Mouse (Mus musculus): Measurements from ENCODE around the gene Gm3250. TPM values are rescaled to one million over a fixed set of nuclear protein-coding genes. Genes with fewer than 3 reads are reported as not detected.

Gm3250 gene
- not detected for polyA plus RNA-seq (2014; fragmentation: Illumina TruSeq; extraction: RNeasy Lipid Tissue Mini Kit (QIAGEN cat#74804); ENCODE audit: low read depth, low replicate concordance)

GRCm38 (mm10) chr10:77782442-77782841, at the start of gene Gm3250:
TSS of gene Gm3250 (minus strand) at chr10:77782542.

GRCm38 (mm10) chr10:77826951-77827350, 44.6 kb upstream of the Gm3250 start, which contains the start of gene Krtap10-4:
TSS of gene Krtap10-4 (minus strand) at chr10:77827095.

GRCm38 (mm10) chr10:77814382-77814781, 32.0 kb upstream of the Gm3250 start, which contains the start of gene Gm2696:
TSS of gene Gm2696 (plus strand) at chr10:77814682.

GRCm38 (mm10) chr10:77811743-77812142, 29.4 kb upstream of the Gm3250 start, which contains the start of gene Gm9507:
TSS of gene Gm9507 (minus strand) at chr10:77811843.

GRCm38 (mm10) chr10:77798921-77799508, 16.7 kb upstream of the Gm3250 start, which contains the start of gene Gm19668:
TSS of gene Gm19668 (minus strand) at chr10:77799133.

GRCm38 (mm10) chr10:77794976-77795375, 12.6 kb upstream of the Gm3250 start, which contains the start of gene Gm9639:
TSS of gene Gm9639 (minus strand) at chr10:77795076.

GRCm38 (mm10) chr10:77787876-77788275, 5.5 kb upstream of the Gm3250 start, which contains the start of gene Gm7137:
TSS of gene Gm7137 (minus strand) at chr10:77788200.

GRCm38 (mm10) chr10:77776844-77777243, 5.5 kb downstream of the Gm3250 start, which contains the start of gene Gm7138:
TSS of gene Gm7138 (minus strand) at chr10:77776944.

GRCm38 (mm10) chr10:77771225-77771624, 11.1 kb downstream of the Gm3250 start, which contains the start of gene Gm3238:
TSS of gene Gm3238 (minus strand) at chr10:77771325.

GRCm38 (mm10) chr10:77759582-77759981, 22.8 kb downstream of the Gm3250 start, which contains the start of gene Gm3233:
TSS of gene Gm3233 (minus strand) at chr10:77759682.

GRCm38 (mm10) chr10:77751254-77751653, 31.1 kb downstream of the Gm3250 start, which contains the start of gene Gm9736:
TSS of gene Gm9736 (minus strand) at chr10:77751354.

GRCm38 (mm10) chr10:77741924-77742688, 40.2 kb downstream of the Gm3250 start, which contains the start of gene Gm18596:
TSS of gene Gm18596 (minus strand) at chr10:77742638.

Other genes starting within 250 kb of the Gm3250 start
- 53.7 TPM for gene Pttg1ip, start 200.8 kb downstream of the Gm3250 start, polyA plus RNA-seq (2014; fragmentation: Illumina TruSeq; extraction: RNeasy Lipid Tissue Mini Kit (QIAGEN cat#74804); ENCODE audit: low read depth, low replicate concordance)
- gene Sumo3, start 176.4 kb downstream of the Gm3250 start, polyA plus RNA-seq (2014; fragmentation: Illumina TruSeq; extraction: RNeasy Lipid Tissue Mini Kit (QIAGEN cat#74804); ENCODE audit: low read depth, low replicate concordance), result 32.2 TPM
- gene Gm49325, start 176.3 kb downstream of the Gm3250 start, polyA plus RNA-seq (2014; fragmentation: Illumina TruSeq; extraction: RNeasy Lipid Tissue Mini Kit (QIAGEN cat#74804); ENCODE audit: low read depth, low replicate concordance), result 10.3 TPM
- 19.1 TPM for gene Ube2g2, start 160.3 kb downstream of the Gm3250 start, polyA plus RNA-seq (2014; fragmentation: Illumina TruSeq; extraction: RNeasy Lipid Tissue Mini Kit (QIAGEN cat#74804); ENCODE audit: low read depth, low replicate concordance)
- gene Tspear, start 96.0 kb downstream of the Gm3250 start, polyA plus RNA-seq (2014; fragmentation: Illumina TruSeq; extraction: RNeasy Lipid Tissue Mini Kit (QIAGEN cat#74804); ENCODE audit: low read depth, low replicate concordance), result not detected
- not detected for gene Gm19402, start 91.8 kb downstream of the Gm3250 start, polyA plus RNA-seq (2014; fragmentation: Illumina TruSeq; extraction: RNeasy Lipid Tissue Mini Kit (QIAGEN cat#74804); ENCODE audit: low read depth, low replicate concordance)
- gene Gm9508, start 85.3 kb downstream of the Gm3250 start, polyA plus RNA-seq (2014; fragmentation: Illumina TruSeq; extraction: RNeasy Lipid Tissue Mini Kit (QIAGEN cat#74804); ENCODE audit: low read depth, low replicate concordance), result not detected
- not detected for gene Gm10272, start 75.9 kb downstream of the Gm3250 start, polyA plus RNA-seq (2014; fragmentation: Illumina TruSeq; extraction: RNeasy Lipid Tissue Mini Kit (QIAGEN cat#74804); ENCODE audit: low read depth, low replicate concordance)
- not detected for gene Gm10024, start 71.1 kb downstream of the Gm3250 start, polyA plus RNA-seq (2014; fragmentation: Illumina TruSeq; extraction: RNeasy Lipid Tissue Mini Kit (QIAGEN cat#74804); ENCODE audit: low read depth, low replicate concordance)
- gene Gm10142, start 66.7 kb downstream of the Gm3250 start, polyA plus RNA-seq (2014; fragmentation: Illumina TruSeq; extraction: RNeasy Lipid Tissue Mini Kit (QIAGEN cat#74804); ENCODE audit: low read depth, low replicate concordance), result not detected
- gene Krtap12-1, start 61.9 kb downstream of the Gm3250 start, polyA plus RNA-seq (2014; fragmentation: Illumina TruSeq; extraction: RNeasy Lipid Tissue Mini Kit (QIAGEN cat#74804); ENCODE audit: low read depth, low replicate concordance), result not detected
- gene Gm10100, start 56.1 kb downstream of the Gm3250 start, polyA plus RNA-seq (2014; fragmentation: Illumina TruSeq; extraction: RNeasy Lipid Tissue Mini Kit (QIAGEN cat#74804); ENCODE audit: low read depth, low replicate concordance), result not detected
- not detected for gene Gm18596, start 39.9 kb downstream of the Gm3250 start, polyA plus RNA-seq (2014; fragmentation: Illumina TruSeq; extraction: RNeasy Lipid Tissue Mini Kit (QIAGEN cat#74804); ENCODE audit: low read depth, low replicate concordance)
- not detected for gene Gm9736, start 31.2 kb downstream of the Gm3250 start, polyA plus RNA-seq (2014; fragmentation: Illumina TruSeq; extraction: RNeasy Lipid Tissue Mini Kit (QIAGEN cat#74804); ENCODE audit: low read depth, low replicate concordance)
- gene Gm3233, start 22.9 kb downstream of the Gm3250 start, polyA plus RNA-seq (2014; fragmentation: Illumina TruSeq; extraction: RNeasy Lipid Tissue Mini Kit (QIAGEN cat#74804); ENCODE audit: low read depth, low replicate concordance), result not detected
- not detected for gene Gm3238, start 11.2 kb downstream of the Gm3250 start, polyA plus RNA-seq (2014; fragmentation: Illumina TruSeq; extraction: RNeasy Lipid Tissue Mini Kit (QIAGEN cat#74804); ENCODE audit: low read depth, low replicate concordance)
- gene Gm7138, start 5.6 kb downstream of the Gm3250 start, polyA plus RNA-seq (2014; fragmentation: Illumina TruSeq; extraction: RNeasy Lipid Tissue Mini Kit (QIAGEN cat#74804); ENCODE audit: low read depth, low replicate concordance), result not detected
- not detected for gene Gm7137, start 5.7 kb upstream of the Gm3250 start, polyA plus RNA-seq (2014; fragmentation: Illumina TruSeq; extraction: RNeasy Lipid Tissue Mini Kit (QIAGEN cat#74804); ENCODE audit: low read depth, low replicate concordance)
- not detected for gene Gm9639, start 12.5 kb upstream of the Gm3250 start, polyA plus RNA-seq (2014; fragmentation: Illumina TruSeq; extraction: RNeasy Lipid Tissue Mini Kit (QIAGEN cat#74804); ENCODE audit: low read depth, low replicate concordance)
- gene Gm19668, start 16.6 kb upstream of the Gm3250 start, polyA plus RNA-seq (2014; fragmentation: Illumina TruSeq; extraction: RNeasy Lipid Tissue Mini Kit (QIAGEN cat#74804); ENCODE audit: low read depth, low replicate concordance), result not detected
- not detected for gene Gm9507, start 29.3 kb upstream of the Gm3250 start, polyA plus RNA-seq (2014; fragmentation: Illumina TruSeq; extraction: RNeasy Lipid Tissue Mini Kit (QIAGEN cat#74804); ENCODE audit: low read depth, low replicate concordance)
- gene Gm2696, start 32.1 kb upstream of the Gm3250 start, polyA plus RNA-seq (2014; fragmentation: Illumina TruSeq; extraction: RNeasy Lipid Tissue Mini Kit (QIAGEN cat#74804); ENCODE audit: low read depth, low replicate concordance), result not detected
- gene Krtap10-4, start 44.6 kb upstream of the Gm3250 start, polyA plus RNA-seq (2014; fragmentation: Illumina TruSeq; extraction: RNeasy Lipid Tissue Mini Kit (QIAGEN cat#74804); ENCODE audit: low read depth, low replicate concordance), result not detected
- gene Krtap10-10, start 53.4 kb upstream of the Gm3250 start, polyA plus RNA-seq (2014; fragmentation: Illumina TruSeq; extraction: RNeasy Lipid Tissue Mini Kit (QIAGEN cat#74804); ENCODE audit: low read depth, low replicate concordance), result not detected
- gene Gm36176, start 64.3 kb upstream of the Gm3250 start, polyA plus RNA-seq (2014; fragmentation: Illumina TruSeq; extraction: RNeasy Lipid Tissue Mini Kit (QIAGEN cat#74804); ENCODE audit: low read depth, low replicate concordance), result not detected
- not detected for gene Gm10318, start 70.3 kb upstream of the Gm3250 start, polyA plus RNA-seq (2014; fragmentation: Illumina TruSeq; extraction: RNeasy Lipid Tissue Mini Kit (QIAGEN cat#74804); ENCODE audit: low read depth, low replicate concordance)
- not detected for gene Gm3285, start 79.4 kb upstream of the Gm3250 start, polyA plus RNA-seq (2014; fragmentation: Illumina TruSeq; extraction: RNeasy Lipid Tissue Mini Kit (QIAGEN cat#74804); ENCODE audit: low read depth, low replicate concordance)
- gene Lrrc3, start 120.0 kb upstream of the Gm3250 start, polyA plus RNA-seq (2014; fragmentation: Illumina TruSeq; extraction: RNeasy Lipid Tissue Mini Kit (QIAGEN cat#74804); ENCODE audit: low read depth, low replicate concordance), result 0.15 TPM
- not detected for gene Trpm2, start 188.0 kb upstream of the Gm3250 start, polyA plus RNA-seq (2014; fragmentation: Illumina TruSeq; extraction: RNeasy Lipid Tissue Mini Kit (QIAGEN cat#74804); ENCODE audit: low read depth, low replicate concordance)
- 1.4 TPM for gene 1810043G02Rik, start 196.0 kb upstream of the Gm3250 start, polyA plus RNA-seq (2014; fragmentation: Illumina TruSeq; extraction: RNeasy Lipid Tissue Mini Kit (QIAGEN cat#74804); ENCODE audit: low read depth, low replicate concordance)
- gene Pfkl, start 227.5 kb upstream of the Gm3250 start, polyA plus RNA-seq (2014; fragmentation: Illumina TruSeq; extraction: RNeasy Lipid Tissue Mini Kit (QIAGEN cat#74804); ENCODE audit: low read depth, low replicate concordance), result 0.50 TPM

Measured in testis, adult 10 weeks (tissue).